Mouse (Mus musculus) testis, adult 2 months (tissue): ENCODE measurements around the gene Upp2.

Source experiments
- CTCF ChIP-seq: fragments of 200-500 bp; IDR thresholded peaks from 2 replicates; pipeline ENCODE4 v1.5.1; 2012; ENCODE audit warnings: low read depth, mild to moderate bottlenecking, inconsistent platforms, low read length, moderate library complexity; ENCODE audit not compliant: control insufficient read depth, insufficient read depth, insufficient replicate concordance
- POLR2A ChIP-seq: fragments of 200-500 bp; IDR thresholded peaks from 2 replicates; pipeline ENCODE4 v1.6.1; 2012; ENCODE audit warnings: low read depth, mild to moderate bottlenecking, inconsistent platforms, low read length, moderate library complexity; ENCODE audit not compliant: control insufficient read depth

DNA sequence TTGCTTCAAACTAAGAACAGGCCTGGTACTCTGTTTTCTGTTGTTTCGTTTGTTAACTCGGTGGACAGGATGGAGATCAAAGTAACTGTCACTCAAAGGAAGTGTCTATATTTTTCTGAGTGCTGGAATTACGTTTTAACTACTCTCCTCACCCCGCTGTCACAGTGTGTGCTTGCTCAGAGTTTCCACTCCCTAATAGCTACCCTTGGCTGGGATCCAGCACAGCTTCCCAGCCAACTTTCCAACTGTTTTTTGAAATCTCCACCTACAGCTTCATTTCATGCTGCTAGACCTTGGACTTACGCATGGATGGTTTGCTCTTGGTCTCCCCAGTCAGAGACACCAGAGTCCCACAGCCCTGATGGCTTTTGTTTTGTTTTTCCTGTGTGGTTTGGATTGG is 144.8 kb downstream of the Upp2 start:
- TF ChIP-seq CTCF (no peak), POLR2A (no peak)
